In the genomic region with DNA sequence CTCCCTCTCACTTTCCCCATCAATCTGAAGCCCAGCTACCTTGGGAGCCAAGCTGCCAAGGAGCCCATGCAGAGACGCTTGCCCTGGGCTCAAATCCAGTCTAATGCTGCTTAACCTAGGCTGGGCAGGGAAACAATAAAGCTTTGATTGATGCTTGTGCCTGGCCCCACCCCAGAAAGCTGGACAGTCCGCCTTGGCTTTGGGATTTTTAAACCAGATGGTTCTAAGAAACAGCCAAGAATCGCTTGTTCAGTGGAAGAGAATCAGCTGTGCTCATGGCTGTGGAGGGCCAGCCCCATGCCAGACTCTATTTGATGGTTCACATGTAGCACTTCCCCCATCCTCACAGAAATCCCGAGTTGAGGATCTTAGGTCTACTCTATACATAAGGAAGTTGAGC, we compare ENCODE assay signal across 8 mouse cellular contexts. TPM values are rescaled to one million over a fixed set of nuclear protein-coding genes. Genes with fewer than 3 reads are reported as not detected.
A peak's percentile ranks its signal among the peaks of the same experiment; 100 is the strongest.
DNase-seq lines count a peak whose midpoint lies in the region; ATAC-seq and TF ChIP-seq lines count a peak whose summit lies in the region.
"Had no signal": no experiment of that assay in that cellular context is flagged by ENCODE, and none has a peak within 500 bp of the region (broad histone marks: within the 10 kb centered on the region; RNA-seq: fewer than 3 reads in every experiment).

No protein-coding gene starts in this region.

- no peak overlapping the region for H3K4me2 ChIP-seq in forebrain, postnatal 0 days (ENCODE audit: low read depth)
- H3K4me2 ChIP-seq: heart, embryonic 13.5 days had no signal

- peaks cover 9% of the 10 kb centered on the region; the same call in 1 of the 2 replicates for H3K4me1 ChIP-seq in forebrain, postnatal 0 days (ENCODE audit: insufficient read depth)
- H3K4me1 ChIP-seq: heart, embryonic 13.5 days had no signal

- H3K9ac ChIP-seq in forebrain, postnatal 0 days, result no peak overlapping the region
- H3K9ac ChIP-seq: heart, embryonic 13.5 days had no signal

- intact Hi-C loops in left cerebral cortex, postnatal 25 days (cut with DNase I), result loop anchor here (5.0 kb wide), 1 partner anchor 68 kb away; no protein-coding TSS in a partner anchor

- TF ChIP-seq CTCF in forebrain, postnatal 0 days (IDR thresholded peaks at IDR 0.05; ENCODE audit: low read depth), result no peak

- peak; percentile 63 to 69 for DNase-seq in kidney, postnatal 4 days
- no peak for DNase-seq in kidney, adult 9 months
- peak; percentile 12 for DNase-seq in cerebellum, adult 8-10 months
- DNase-seq in forebrain, postnatal 0 days, result peak; percentile 47
- DNase-seq in lung, postnatal 10 days, result peak; percentile 67
- no peak for DNase-seq in left cerebral cortex, postnatal 25 days (ENCODE audit: low spot score in 2 of 2)

- H3K9me3 ChIP-seq in forebrain, postnatal 0 days (ENCODE audit: low read length), result no peaks in the 10 kb centered on the region
- H3K9me3 ChIP-seq: heart, embryonic 13.5 days had no signal

- WGBS in forebrain, postnatal 0 days, result 45% methylated on average over 4 of the region's 4 CpGs

- peak; percentile 64 for ATAC-seq in forebrain, postnatal 0 days
- no peak for ATAC-seq in frontal cortex, adult (ENCODE audit: low TSS enrichment)

- H3K27me3 ChIP-seq in forebrain, postnatal 0 days (ENCODE audit: insufficient read depth, low read length), result no peaks in the 10 kb centered on the region
- H3K27me3 ChIP-seq: heart, embryonic 13.5 days had no signal

- H3K36me3 ChIP-seq in forebrain, postnatal 0 days (ENCODE audit: insufficient read depth), result no peaks in the 10 kb centered on the region
- H3K36me3 ChIP-seq: heart, embryonic 13.5 days had no signal

- H3K4me3 ChIP-seq in forebrain, postnatal 0 days (ENCODE audit: low read depth, low read length), result no peak overlapping the region
- H3K4me3 ChIP-seq: heart, embryonic 13.5 days had no signal

- H3K27ac ChIP-seq in forebrain, postnatal 0 days (ENCODE audit: low read depth, low read length), result no peak overlapping the region
- H3K27ac ChIP-seq: heart, embryonic 13.5 days had no signal

RNA-seq across cellular contexts. Expression of a gene that starts 60.0 kb away (rescaled TPM):
- 10.0 and 12.4 TPM in 2 replicates for total RNA-seq in forebrain, postnatal 0 days (2014; rRNA removed)
- polyA plus RNA-seq in forebrain, postnatal 0 days (2015; fragmentation: Nextera tagmentation; extraction: Ambion mirVana), result 77.7 and 90.2 TPM in 2 replicates
- 10 to 100 TPM; 69.5 to 72.0 TPM for total RNA-seq in left cerebral cortex, postnatal 25 days (2021)

Comparison
In these comparisons a context has a peak if more than half of its experiments do, and no peak if none do; other contexts are left out.
1. DNase-seq: peak in kidney, postnatal 4 days (2 of 2), cerebellum, adult 8-10 months (single experiment), forebrain, postnatal 0 days (single experiment) and lung, postnatal 10 days (single experiment); none in kidney, adult 9 months (single experiment) and left cerebral cortex, postnatal 25 days (0 of 2).